Mouse (Mus musculus) kidney, adult 11 months (tissue): ENCODE data around the gene Rxfp2.

ENCODE experiments used
- DNase-seq: peaks from one replicate; pipeline ENCODE4 v3.0.0; 2022

Gene Rxfp2

DNA sequence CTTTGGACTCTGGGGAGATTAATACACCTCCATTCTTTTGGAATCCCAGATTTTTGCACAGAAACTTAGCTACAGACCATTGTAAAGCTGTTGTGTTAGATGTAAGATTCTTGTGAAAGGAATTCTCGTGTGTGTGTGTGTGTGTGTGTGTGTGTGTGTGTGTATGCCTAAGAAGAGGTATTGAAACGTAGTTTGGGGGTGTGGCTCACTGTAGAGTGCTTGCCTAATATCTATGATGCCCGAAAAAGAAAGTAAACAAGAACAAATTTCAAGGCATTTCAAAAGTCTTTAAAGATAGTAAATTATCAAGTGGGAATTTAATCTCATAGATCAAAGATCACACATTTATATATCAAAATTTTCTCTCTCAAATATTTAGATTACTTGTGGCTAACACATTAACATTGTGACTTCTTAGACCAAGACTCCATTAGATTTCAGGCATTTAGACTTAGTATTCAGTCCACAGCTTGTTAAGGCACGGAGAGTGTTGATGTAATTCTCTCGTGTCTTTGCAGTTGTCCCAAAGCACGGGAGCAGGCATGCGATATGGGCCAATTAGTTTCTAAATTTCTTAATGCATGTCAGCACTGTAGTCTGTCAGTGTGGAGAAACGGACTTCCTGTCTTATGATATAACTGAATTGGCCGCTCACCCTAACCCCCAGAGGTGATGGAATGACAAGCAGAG lies 97.9 kb downstream of the Rxfp2 start:
- DNase-seq = no peak

DNA sequence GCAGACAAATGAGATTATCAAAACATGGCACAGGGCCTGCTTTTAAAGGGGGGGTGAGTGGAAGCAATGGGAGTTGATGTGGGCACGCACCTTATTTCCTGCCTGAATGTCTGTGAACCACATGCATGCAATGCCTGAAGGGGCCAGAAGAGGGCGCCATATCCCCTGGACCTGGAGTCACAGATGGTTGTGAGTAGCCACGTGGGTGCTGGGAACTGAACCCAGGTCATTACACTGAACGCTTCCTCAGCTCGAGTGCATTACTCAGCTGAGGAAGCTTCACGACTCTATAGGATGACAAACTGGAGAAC lies 98.4 kb downstream of the Rxfp2 start:
- DNase-seq = no peak

DNA sequence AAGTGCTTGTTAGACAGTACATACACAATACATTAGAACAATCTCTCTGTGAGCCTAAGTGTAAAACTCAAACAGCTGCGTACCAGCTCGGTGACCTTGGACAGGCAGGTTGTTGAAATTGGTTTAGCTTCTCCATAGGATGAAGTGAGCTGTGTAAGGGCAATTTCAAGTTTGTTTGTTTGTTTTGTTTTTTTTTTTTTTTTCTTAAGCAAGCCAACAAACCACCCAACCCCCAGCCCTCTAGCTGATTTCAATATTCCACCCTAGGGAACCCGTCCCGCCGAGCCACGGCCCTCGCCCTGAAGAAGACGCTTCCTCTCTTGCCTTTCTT lies 99.6 kb downstream of the Rxfp2 start:
- DNase-seq = no peak

DNA sequence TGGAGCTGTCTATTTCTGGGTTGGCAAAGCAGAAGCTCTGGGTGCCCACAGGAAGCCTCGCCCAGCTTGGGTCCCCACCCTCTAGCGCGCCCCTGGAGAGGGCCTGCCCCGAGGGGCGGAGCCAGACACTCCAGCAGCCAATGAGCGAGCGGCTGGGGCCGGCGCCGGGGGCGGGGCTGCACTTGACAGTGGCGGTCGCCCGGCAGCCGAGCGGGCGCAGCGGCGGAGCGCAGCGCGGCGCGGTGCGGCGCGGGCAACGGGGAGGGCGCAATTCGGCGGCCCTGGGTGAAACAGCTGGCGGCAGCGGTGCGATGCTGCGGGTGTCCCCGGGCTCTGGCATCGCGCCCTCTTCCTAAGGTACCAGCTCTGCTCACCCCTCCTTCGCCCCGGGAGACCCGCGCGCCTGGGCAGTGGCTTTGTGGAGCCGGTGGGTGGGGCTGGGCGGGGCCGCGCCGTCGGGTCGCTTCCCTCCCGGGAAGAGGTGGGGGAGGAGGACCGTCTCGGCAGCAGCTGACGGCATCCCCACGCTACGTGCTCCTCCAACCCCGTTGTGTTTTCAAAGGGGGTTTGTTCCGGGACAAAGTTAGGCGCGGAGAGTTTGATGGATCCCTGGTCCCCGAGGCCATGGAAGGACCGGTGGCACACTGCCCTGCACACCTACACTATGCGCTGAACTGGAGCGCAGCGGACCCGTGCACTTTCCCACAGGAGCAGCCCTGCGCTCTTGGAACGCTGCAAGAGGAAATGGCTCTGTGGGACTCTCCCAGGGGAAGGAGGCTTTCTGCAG lies 100.2 kb downstream of the Rxfp2 start, which contains the start of gene Fry:
Gene Fry, plus strand, starts transcription at position 191 of the 787 bp plus-strand sequence.
- DNase-seq = peak; percentile 80

DNA sequence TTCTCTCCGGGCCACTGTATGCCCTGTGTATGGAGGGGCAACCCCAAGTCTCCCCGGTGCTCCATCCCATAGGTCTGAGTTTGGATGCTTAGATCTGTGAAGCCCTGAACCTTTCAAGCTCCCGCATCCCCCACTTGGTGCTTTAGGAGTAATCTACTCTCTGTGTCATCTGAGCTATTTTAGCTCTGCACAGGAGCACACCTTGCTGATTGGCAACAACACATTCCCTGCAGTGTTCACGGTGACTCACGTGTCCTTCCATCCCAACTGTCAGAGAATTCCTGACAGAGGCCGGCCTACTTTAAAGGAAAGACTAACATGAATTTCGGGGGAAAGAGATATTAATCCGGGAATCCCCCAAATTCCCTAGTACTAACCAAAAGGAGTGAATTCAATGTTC lies 102.2 kb downstream of the Rxfp2 start:
- no peak for DNase-seq

DNA sequence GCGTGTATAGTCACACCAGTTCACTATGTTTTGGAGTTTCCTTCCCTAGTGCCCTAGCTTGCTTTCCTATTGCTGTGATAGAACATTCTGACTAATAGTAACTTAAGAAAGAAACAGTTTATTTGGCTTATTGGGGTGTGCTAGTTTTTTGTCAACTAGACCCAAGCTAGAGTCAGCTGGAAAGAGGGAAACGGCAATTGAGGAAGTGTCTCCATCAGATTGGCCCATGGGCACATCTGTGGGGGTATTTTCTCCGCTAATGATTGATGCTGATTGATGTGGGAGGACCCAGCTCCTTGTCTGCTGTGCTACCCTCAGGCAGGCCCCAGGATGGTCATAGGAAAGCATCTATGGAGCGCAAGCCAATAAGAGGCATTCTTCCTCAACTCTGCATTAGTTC lies 103.6 kb downstream of the Rxfp2 start:
- DNase-seq = no peak

DNA sequence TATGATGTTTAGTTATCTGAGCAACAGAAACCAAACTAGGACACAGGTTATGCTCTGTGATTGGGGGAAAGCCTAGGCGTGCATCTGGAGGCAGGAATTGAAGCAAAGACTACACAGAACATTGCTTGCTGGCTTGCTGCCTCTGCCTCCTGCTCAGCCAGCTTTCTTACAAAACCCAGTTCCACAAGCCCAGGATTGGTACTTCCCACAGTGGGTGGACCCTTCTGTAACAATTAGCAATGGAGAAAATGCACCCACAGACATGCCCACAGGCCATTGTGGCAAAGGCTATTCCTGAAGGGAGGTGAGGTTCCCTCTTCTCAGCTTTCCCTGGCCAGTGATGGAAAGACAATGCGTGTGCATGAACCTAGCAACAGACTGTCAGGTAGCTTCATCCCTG lies 104.1 kb downstream of the Rxfp2 start:
- DNase-seq = no peak

DNA sequence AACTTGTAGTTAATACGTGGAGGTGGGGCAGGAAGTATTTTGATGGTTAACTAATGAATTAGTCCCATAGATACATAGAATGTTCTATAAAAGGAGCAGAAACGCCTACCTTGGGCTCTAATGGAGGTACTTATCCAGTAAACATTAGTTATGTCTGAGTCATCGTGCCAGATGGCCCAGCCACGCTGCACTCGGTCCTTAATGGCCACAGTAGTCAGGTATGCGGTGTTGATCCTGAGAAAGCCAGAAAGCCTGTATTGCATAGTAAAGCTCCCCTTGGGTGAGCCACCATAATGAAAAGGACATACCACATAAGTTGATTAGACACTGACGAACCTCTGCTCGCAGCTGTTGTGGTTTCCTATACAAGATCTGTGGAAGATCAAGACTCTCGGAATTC lies 107.4 kb downstream of the Rxfp2 start:
- no peak for DNase-seq

DNA sequence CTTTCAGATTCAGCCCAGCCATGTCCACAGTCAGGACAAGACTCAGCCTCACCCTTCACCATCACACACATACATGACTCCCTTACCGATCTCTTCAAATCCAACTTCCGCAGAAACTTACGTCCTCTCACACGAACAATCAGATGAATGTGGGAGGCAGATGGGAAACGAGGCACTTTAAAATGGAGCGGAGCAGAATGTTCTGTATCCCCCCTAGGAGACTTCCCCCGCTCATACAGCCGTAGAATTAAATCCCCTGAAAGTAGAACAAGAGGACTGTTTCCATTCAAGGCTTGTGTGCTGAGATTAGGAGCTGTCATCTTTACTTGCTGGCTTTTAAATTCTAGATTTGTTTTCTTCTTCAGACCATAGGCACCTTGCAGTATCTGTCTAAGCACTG lies 110.0 kb downstream of the Rxfp2 start:
- DNase-seq = no peak

DNA sequence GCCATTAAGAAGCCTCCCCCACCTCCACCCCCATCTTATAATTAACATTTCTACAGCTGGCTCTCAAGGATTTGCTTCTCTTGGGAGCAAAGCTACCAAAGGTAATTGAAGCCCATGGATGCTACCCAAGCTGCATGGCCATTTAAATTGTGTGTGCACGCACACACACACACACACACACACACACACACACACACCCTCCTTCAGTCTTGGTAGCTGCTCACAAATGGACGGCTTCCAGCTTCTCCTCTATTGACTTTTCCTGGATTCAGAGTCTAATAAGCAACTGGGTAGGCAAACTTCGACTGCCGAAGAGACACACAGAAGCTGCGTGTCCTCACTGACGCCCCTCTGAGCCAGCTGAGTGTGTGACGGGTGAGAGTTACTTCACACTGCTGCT lies 111.7 kb downstream of the Rxfp2 start:
- no peak for DNase-seq

DNA sequence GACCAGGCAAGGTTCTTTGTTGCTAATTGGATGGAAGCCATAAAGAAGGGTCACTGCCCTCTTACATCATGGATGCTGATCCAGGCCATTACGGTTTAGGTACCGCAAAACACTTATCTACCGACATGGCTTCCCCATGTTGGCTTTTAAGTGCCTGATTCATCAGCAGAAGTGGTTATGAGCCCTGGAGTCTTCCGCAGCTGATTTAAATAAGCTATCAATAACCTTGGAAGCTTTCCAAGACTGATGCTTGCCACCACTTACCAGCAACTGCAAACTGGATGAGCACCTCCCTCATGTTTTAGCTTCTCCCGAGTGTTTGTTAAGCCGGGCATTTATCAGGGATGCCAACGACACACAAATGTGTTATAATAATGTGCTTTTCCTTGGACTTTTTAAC lies 112.7 kb downstream of the Rxfp2 start:
- DNase-seq = no peak
